Mouse (Mus musculus) cerebellum, postnatal 14 days (tissue): ENCODE results near the gene Ttc37.

Experiments
- DNase-seq, 2 experiments: peaks; one replicate each; pipeline ENCODE4 v3.0.0; 2021; ENCODE audit warnings: mixed read lengths in 2 of 2

The Ttc37 gene

GRCm38 (mm10) chr13:76160587-76160986, 62.1 kb downstream of the Ttc37 start:
- DNase-seq: no peak

- no peak for DNase-seq
Observed at GRCm38 (mm10) chr13:76174297-76174696, 75.8 kb downstream of the Ttc37 start.

- DNase-seq: peak; percentile 70 to 75
Observed at GRCm38 (mm10) chr13:76178700-76179099, 80.2 kb downstream of the Ttc37 start.

GRCm38 (mm10) chr13:76187651-76188050, 89.1 kb downstream of the Ttc37 start:
- DNase-seq: no peak

GRCm38 (mm10) chr13:76189190-76189589, 90.7 kb downstream of the Ttc37 start:
- DNase-seq: peak; percentile 71 to 73

GRCm38 (mm10) chr13:76190273-76190672, 91.7 kb downstream of the Ttc37 start:
- DNase-seq: peak; percentile 48 to 58

- no peak for DNase-seq
Observed at GRCm38 (mm10) chr13:76194937-76195336, 96.4 kb downstream of the Ttc37 start.

GRCm38 (mm10) chr13:76195431-76196138, 97.1 kb downstream of the Ttc37 start:
- DNase-seq: peak in 1 of 2 experiments; percentile 43

- no peak for DNase-seq
Observed at GRCm38 (mm10) chr13:76197297-76197848, 98.8 kb downstream of the Ttc37 start.

GRCm38 (mm10) chr13:76199943-76200342, 101.4 kb downstream of the Ttc37 start:
- no peak for DNase-seq

GRCm38 (mm10) chr13:76214928-76215327, 116.4 kb downstream of the Ttc37 start:
- no peak for DNase-seq

- DNase-seq: peak; percentile 69 to 79
Observed at GRCm38 (mm10) chr13:76215397-76215796, 116.9 kb downstream of the Ttc37 start.
